Comparison of ENCODE assay signal across 20 mouse cellular contexts in the genomic region with DNA sequence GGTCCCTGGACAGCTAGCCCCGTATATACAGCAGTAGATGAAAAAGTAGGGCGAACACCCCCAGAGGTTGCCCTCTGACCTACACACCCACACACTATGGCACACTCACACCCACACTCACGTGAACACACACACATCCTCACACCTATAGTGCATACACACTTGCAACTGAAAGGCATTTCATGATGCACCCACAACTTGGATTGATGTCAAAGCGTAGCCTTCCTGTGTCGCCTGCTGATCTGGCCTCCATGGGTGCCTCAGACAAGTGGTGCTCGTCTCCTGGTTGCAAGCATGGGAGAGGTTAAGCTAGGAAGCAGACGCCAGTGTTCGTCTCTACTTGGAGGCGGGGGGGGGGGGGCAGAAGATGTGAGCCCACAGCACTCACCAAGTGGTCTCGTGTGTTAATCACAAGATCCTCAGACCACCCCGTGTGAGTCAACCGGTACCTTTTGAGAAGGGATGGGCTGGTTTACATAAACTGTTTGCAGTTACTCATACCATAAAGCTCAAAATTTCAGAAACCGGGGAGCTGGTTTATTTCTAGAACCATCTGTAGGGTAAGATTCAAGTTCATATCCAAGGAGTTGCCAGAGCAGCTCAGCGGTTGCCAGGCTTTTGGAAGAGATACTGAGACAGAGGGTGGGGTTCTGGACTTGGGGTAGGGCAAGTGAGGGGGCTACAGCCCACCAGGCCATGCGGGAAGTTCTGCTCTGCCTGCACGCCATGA. TPM values are rescaled to one million over a fixed set of nuclear protein-coding genes. Genes with fewer than 3 reads are reported as not detected.
DNase-seq lines count a peak whose midpoint lies in the region; ATAC-seq and TF ChIP-seq lines count a peak whose summit lies in the region.
"Had no signal": no experiment of that assay in that cellular context is flagged by ENCODE, and none has a peak within 500 bp of the region (broad histone marks: within the 10 kb centered on the region; RNA-seq: fewer than 3 reads in every experiment).

No protein-coding gene starts in this region.

- peaks cover 29% of the 10 kb centered on the region for H3K36me3 ChIP-seq in embryonic facial prominence, embryonic 13.5 days
- peaks cover 38% of the 10 kb centered on the region for H3K36me3 ChIP-seq in embryonic facial prominence, embryonic 10.5 days (replicated peaks)
- H3K36me3 ChIP-seq: forebrain, embryonic 15.5 days; G1E had no signal

- H3K4me1 ChIP-seq in embryonic facial prominence, embryonic 13.5 days = peaks cover 12% of the 10 kb centered on the region
- H3K4me1 ChIP-seq in embryonic facial prominence, embryonic 10.5 days = peaks cover 29% of the 10 kb centered on the region
- H3K4me1 ChIP-seq: forebrain, embryonic 15.5 days had no signal

- no peak for ATAC-seq in embryonic facial prominence, embryonic 13.5 days (ENCODE audit: insufficient number of reproducible peaks, insufficient read depth, low FRiP score, low TSS enrichment, low read depth)
- ATAC-seq: CD4-positive, CD25-positive, alpha-beta regulatory T cell, adult 4 months; forebrain, embryonic 15.5 days had no signal

- peak overlapping the region; percentile 22; the same call in 1 of the 2 replicates for H3K27ac ChIP-seq in embryonic facial prominence, embryonic 13.5 days
- no peak overlapping the region for H3K27ac ChIP-seq in embryonic facial prominence, embryonic 10.5 days (replicated peaks)
- peak overlapping the region; percentile 84 for H3K27ac ChIP-seq in left cerebral cortex, adult 2 months
- H3K27ac ChIP-seq: forebrain, embryonic 15.5 days; gastrocnemius, adult 2 months; hindbrain, embryonic 10.5 days; hindbrain, embryonic 14.5 days had no signal

- WGBS in embryonic facial prominence, embryonic 13.5 days = 88% methylated on average over 16 of the region's 16 CpGs
- 94% methylated on average over 16 of the region's 16 CpGs for WGBS in embryonic facial prominence, embryonic 10.5 days

- H3K4me2 ChIP-seq in embryonic facial prominence, embryonic 13.5 days = no peak overlapping the region
- H3K4me2 ChIP-seq: forebrain, embryonic 15.5 days; heart, embryonic 12.5 days; hindbrain, embryonic 14.5 days had no signal

- intact Hi-C loops in left cerebral cortex, adult 2 months (cut with DNase I) = loop anchor here (2.0 kb wide), 1 partner anchor 27 kb away; a partner anchor contains a TSS

- H3K9me3 ChIP-seq in embryonic facial prominence, embryonic 13.5 days = no peaks in the 10 kb centered on the region
- H3K9me3 ChIP-seq in embryonic facial prominence, embryonic 10.5 days = 0 out of 2 replicates have a peak, but pooled peaks cover 3% of the 10 kb centered on the region
- H3K9me3 ChIP-seq: forebrain, embryonic 15.5 days; heart, embryonic 12.5 days; hindbrain, embryonic 10.5 days had no signal

- H3K4me3 ChIP-seq in embryonic facial prominence, embryonic 13.5 days = no peak overlapping the region
- no peak overlapping the region for H3K4me3 ChIP-seq in embryonic facial prominence, embryonic 10.5 days
- no peak overlapping the region for H3K4me3 ChIP-seq in left cerebral cortex, adult 2 months
- H3K4me3 ChIP-seq: forebrain, embryonic 15.5 days; gastrocnemius, adult 2 months; heart, embryonic 12.5 days; hindbrain, embryonic 10.5 days had no signal

- DNase-seq in embryonic facial prominence, embryonic 10.5 days (ENCODE audit: low spot score) = no peak
- no peak for DNase-seq in left cerebral cortex, adult 2 months (ENCODE audit: extremely low spot score in 1 of 2, low spot score in 2 of 2)
- DNase-seq in left cerebral cortex, adult 9 months (ENCODE audit: low spot score in 2 of 2) = no peak
- DNase-seq in lung, postnatal 10 days = peak; percentile 14
- no peak for DNase-seq in lung, postnatal 36 days
- DNase-seq in gastrocnemius, adult 18-20 months (ENCODE audit: low spot score) = no peak
- DNase-seq: adrenal gland, adult 8-10 months; B cell, adult 2 months; cerebellum, adult 11-12 months; cerebellum, adult 9-10 months; cerebellum, postnatal 25 days; gastrocnemius, adult 2 months; gastrocnemius, postnatal 25 days had no signal

- H3K27me3 ChIP-seq in embryonic facial prominence, embryonic 13.5 days = no peaks in the 10 kb centered on the region
- H3K27me3 ChIP-seq in embryonic facial prominence, embryonic 10.5 days (replicated peaks; ENCODE audit: low read depth, poor library complexity, severe bottlenecking) = no peaks in the 10 kb centered on the region
- H3K27me3 ChIP-seq: forebrain, embryonic 15.5 days; heart, embryonic 12.5 days had no signal

- no peak for TF ChIP-seq CTCF in left cerebral cortex, adult 2 months (IDR thresholded peaks at IDR 0.05)

- no peak overlapping the region for H3K9ac ChIP-seq in embryonic facial prominence, embryonic 13.5 days
- H3K9ac ChIP-seq: forebrain, embryonic 15.5 days; heart, embryonic 12.5 days; hindbrain, embryonic 14.5 days had no signal

RNA-seq across cellular contexts. Expression of a gene that starts 27.4 kb away (rescaled TPM):
- polyA plus RNA-seq in embryonic facial prominence, embryonic 13.5 days (2015; fragmentation: Nextera tagmentation; extraction: Ambion mirVana) = 20.6 and 21.3 TPM in 2 replicates
- polyA plus RNA-seq in embryonic facial prominence, embryonic 10.5 days (2016; fragmentation: Nextera tagmentation; extraction: Ambion mirVana) = 10.1 and 11.0 TPM in 2 replicates
- 10 to 100 TPM; 33.9 to 37.5 TPM for total RNA-seq in left cerebral cortex, adult 2 months (2021)
- total RNA-seq in gastrocnemius, adult 18-20 months (2021) = 1 to 10 TPM; 3.0 to 3.7 TPM
- polyA plus RNA-seq: G1E had no signal

Comparison
In these comparisons a context has a peak if more than half of its experiments do, and no peak if none do; other contexts are left out.
1. RNA of a gene that starts 27.4 kb away (total RNA-seq): 33.9 to 37.5 TPM in left cerebral cortex, adult 2 months; 3.0 to 3.7 TPM in gastrocnemius, adult 18-20 months; every median in the first group is over 4 times any median in the second.